Mouse (Mus musculus): Measurements from ENCODE around the gene Tob1. TPM values are rescaled to one million over a fixed set of nuclear protein-coding genes. Genes with fewer than 3 reads are reported as not detected.

The Tob1 gene
- polyA plus RNA-seq, 1 experiment from 2014 or later = 35.6 TPM

DNA sequence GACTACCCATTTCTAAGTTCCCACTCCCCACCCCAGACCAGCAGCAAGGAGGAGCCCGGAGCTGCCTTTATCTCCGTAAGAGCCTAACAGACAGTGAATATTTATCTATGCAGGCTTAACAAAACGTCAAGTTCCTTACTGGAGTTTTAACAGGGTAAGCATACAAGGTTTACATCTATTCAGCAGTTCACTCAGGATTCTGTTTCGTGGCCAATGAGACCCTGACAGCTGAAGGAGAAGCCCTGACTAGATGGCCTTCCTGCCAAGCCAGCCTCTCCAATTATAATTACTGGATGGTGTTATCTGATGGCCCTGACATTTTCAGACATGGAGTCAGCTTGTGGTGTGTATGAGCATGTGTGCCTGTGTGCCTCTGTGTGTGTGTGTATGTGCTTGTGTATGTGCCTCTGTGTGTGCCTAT lies 37.5 kb upstream of the Tob1 start:
- Histone ChIP-seq H3K36me3 (ENCODE audit: control insufficient read depth, insufficient read depth, low read length) (no peaks in the 10 kb centered on the region), H3K9ac (ENCODE audit: low read length) (no peak overlapping the region), H3K27ac (ENCODE audit: low read depth, low read length) (no peak overlapping the region), H3K4me2 (ENCODE audit: low read depth) (no peak overlapping the region), H3K4me3 (ENCODE audit: low read depth, low read length) (no peak overlapping the region), H3K9me3 (ENCODE audit: control insufficient read depth, low read length) (no peaks in the 10 kb centered on the region), H3K27me3 (ENCODE audit: control insufficient read depth, insufficient read depth, low read length) (no peaks in the 10 kb centered on the region), H3K4me1 (ENCODE audit: control insufficient read depth, insufficient read depth, low read length) (no peaks in the 10 kb centered on the region)
- no peak for ATAC-seq (ENCODE audit: insufficient read depth, low FRiP score, low TSS enrichment)
- WGBS = 71% methylated on average over 4 of the region's 4 CpGs
- no peak for DNase-seq (ENCODE audit: low spot score)

DNA sequence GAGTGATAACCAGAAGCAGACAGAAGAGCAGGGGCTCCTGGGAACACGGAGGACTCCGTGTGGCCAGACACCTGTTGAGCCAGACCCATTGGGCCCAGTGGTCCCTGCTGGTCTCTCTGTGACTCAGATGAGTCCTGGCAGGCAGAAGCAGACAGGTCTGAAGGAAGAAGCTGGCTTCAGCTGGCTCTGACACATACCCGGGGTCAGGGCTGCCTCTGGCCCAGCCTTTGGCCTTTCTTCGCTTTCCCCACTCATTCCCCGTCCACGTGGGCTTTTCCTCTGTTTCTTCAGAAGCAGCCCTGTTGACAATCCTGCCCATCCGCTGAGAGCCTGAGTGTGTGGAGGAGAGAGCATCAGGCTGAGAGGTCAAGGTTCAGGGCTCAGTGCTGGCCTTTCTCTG lies 36.0 kb upstream of the Tob1 start:
- no peak overlapping the region for H3K4me3 ChIP-seq (ENCODE audit: low read depth, low read length)
- no peak overlapping the region for H3K9ac ChIP-seq (ENCODE audit: low read length)
- H3K27me3 ChIP-seq (ENCODE audit: control insufficient read depth, insufficient read depth, low read length) = no peaks in the 10 kb centered on the region
- no peak overlapping the region for H3K4me2 ChIP-seq (ENCODE audit: low read depth)
- no peaks in the 10 kb centered on the region for H3K36me3 ChIP-seq (ENCODE audit: control insufficient read depth, insufficient read depth, low read length)
- H3K4me1 ChIP-seq (ENCODE audit: control insufficient read depth, insufficient read depth, low read length) = no peaks in the 10 kb centered on the region
- ATAC-seq (ENCODE audit: insufficient read depth, low FRiP score, low TSS enrichment) (no peak), DNase-seq (ENCODE audit: low spot score) (no peak)
- 73% methylated on average over 7 of the region's 7 CpGs for WGBS
- H3K27ac ChIP-seq (ENCODE audit: low read depth, low read length) = no peak overlapping the region
- no peaks in the 10 kb centered on the region for H3K9me3 ChIP-seq (ENCODE audit: control insufficient read depth, low read length)

- DNase-seq (ENCODE audit: low spot score) = no peak
Measured at GRCm38 (mm10) chr11:94175694-94176093, 35.6 kb upstream of the Tob1 start.

GRCm38 (mm10) chr11:94177841-94178585 lies 33.2 kb upstream of the Tob1 start:
- H3K27ac ChIP-seq (ENCODE audit: low read depth, low read length) = no peak overlapping the region
- DNase-seq (ENCODE audit: low spot score) (no peak), ATAC-seq (ENCODE audit: insufficient read depth, low FRiP score, low TSS enrichment) (no peak)
- H3K36me3 ChIP-seq (ENCODE audit: control insufficient read depth, insufficient read depth, low read length) = no peaks in the 10 kb centered on the region
- H3K4me1 ChIP-seq (ENCODE audit: control insufficient read depth, insufficient read depth, low read length) = no peaks in the 10 kb centered on the region
- WGBS = 84% methylated on average over 15 of the region's 15 CpGs
- H3K9me3 ChIP-seq (ENCODE audit: control insufficient read depth, low read length) = no peaks in the 10 kb centered on the region
- no peak overlapping the region for H3K4me2 ChIP-seq (ENCODE audit: low read depth)
- H3K4me3 ChIP-seq (ENCODE audit: low read depth, low read length) = no peak overlapping the region
- H3K9ac ChIP-seq (ENCODE audit: low read length) = no peak overlapping the region
- H3K27me3 ChIP-seq (ENCODE audit: control insufficient read depth, insufficient read depth, low read length) = no peaks in the 10 kb centered on the region

More at GRCm38 (mm10) chr11:94175694-94176093, 35.6 kb upstream of the Tob1 start:
- WGBS = 69% methylated on average over 8 of the region's 8 CpGs
- H3K4me3 ChIP-seq (ENCODE audit: low read depth, low read length) = no peak overlapping the region
- no peak for ATAC-seq (ENCODE audit: insufficient read depth, low FRiP score, low TSS enrichment)
- no peaks in the 10 kb centered on the region for H3K4me1 ChIP-seq (ENCODE audit: control insufficient read depth, insufficient read depth, low read length)
- H3K9me3 ChIP-seq (ENCODE audit: control insufficient read depth, low read length) = no peaks in the 10 kb centered on the region
- H3K27ac ChIP-seq (ENCODE audit: low read depth, low read length) = no peak overlapping the region
- no peaks in the 10 kb centered on the region for H3K27me3 ChIP-seq (ENCODE audit: control insufficient read depth, insufficient read depth, low read length)
- H3K36me3 ChIP-seq (ENCODE audit: control insufficient read depth, insufficient read depth, low read length) = no peaks in the 10 kb centered on the region
- no peak overlapping the region for H3K4me2 ChIP-seq (ENCODE audit: low read depth)
- H3K9ac ChIP-seq (ENCODE audit: low read length) = no peak overlapping the region

- H3K4me1 ChIP-seq (ENCODE audit: control insufficient read depth, insufficient read depth, low read length) = no peaks in the 10 kb centered on the region
- ATAC-seq (ENCODE audit: insufficient read depth, low FRiP score, low TSS enrichment) (no peak), DNase-seq (ENCODE audit: low spot score) (no peak)
- no peak overlapping the region for H3K4me3 ChIP-seq (ENCODE audit: low read depth, low read length)
- WGBS = 26% methylated on average over 1 of the region's 1 CpGs
- H3K9ac ChIP-seq (ENCODE audit: low read length) = no peak overlapping the region
- no peaks in the 10 kb centered on the region for H3K27me3 ChIP-seq (ENCODE audit: control insufficient read depth, insufficient read depth, low read length)
- H3K9me3 ChIP-seq (ENCODE audit: control insufficient read depth, low read length) = no peaks in the 10 kb centered on the region
- no peak overlapping the region for H3K27ac ChIP-seq (ENCODE audit: low read depth, low read length)
- no peaks in the 10 kb centered on the region for H3K36me3 ChIP-seq (ENCODE audit: control insufficient read depth, insufficient read depth, low read length)
- no peak overlapping the region for H3K4me2 ChIP-seq (ENCODE audit: low read depth)
Measured at GRCm38 (mm10) chr11:94179768-94180167, 31.5 kb upstream of the Tob1 start.

- H3K9me3 ChIP-seq (ENCODE audit: control insufficient read depth, low read length) = no peaks in the 10 kb centered on the region
- 81% methylated on average over 4 of the region's 4 CpGs for WGBS
- no peak for DNase-seq (ENCODE audit: low spot score)
- H3K4me3 ChIP-seq (ENCODE audit: low read depth, low read length) = no peak overlapping the region
- ATAC-seq (ENCODE audit: insufficient read depth, low FRiP score, low TSS enrichment) = no peak
- no peak overlapping the region for H3K27ac ChIP-seq (ENCODE audit: low read depth, low read length)
- H3K4me1 ChIP-seq (ENCODE audit: control insufficient read depth, insufficient read depth, low read length) = no peaks in the 10 kb centered on the region
- no peaks in the 10 kb centered on the region for H3K27me3 ChIP-seq (ENCODE audit: control insufficient read depth, insufficient read depth, low read length)
- H3K9ac ChIP-seq (ENCODE audit: low read length) = no peak overlapping the region
- H3K36me3 ChIP-seq (ENCODE audit: control insufficient read depth, insufficient read depth, low read length) = no peaks in the 10 kb centered on the region
- no peak overlapping the region for H3K4me2 ChIP-seq (ENCODE audit: low read depth)
Measured at GRCm38 (mm10) chr11:94180194-94180593, 31.1 kb upstream of the Tob1 start.

DNA sequence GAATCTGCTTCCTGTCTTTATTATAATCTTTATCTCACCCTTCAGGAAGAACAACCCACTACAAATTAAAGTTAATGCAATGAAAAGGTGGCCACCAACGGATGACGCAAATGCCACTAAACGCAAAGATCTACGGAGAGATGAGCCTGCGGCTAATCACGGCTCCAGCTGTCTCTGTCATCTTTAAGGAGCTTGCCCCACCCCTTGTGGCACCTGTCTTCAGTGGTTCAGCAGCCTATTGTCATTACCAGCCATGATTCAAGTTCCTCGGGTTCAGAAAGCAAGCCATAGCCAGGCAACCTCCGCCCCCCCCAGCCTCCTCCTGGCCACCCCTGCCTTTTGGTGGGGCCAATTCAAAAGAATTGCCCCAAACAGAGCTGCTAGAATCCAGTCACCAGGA lies 29.6 kb upstream of the Tob1 start:
- no peak for ATAC-seq (ENCODE audit: insufficient read depth, low FRiP score, low TSS enrichment)
- Histone ChIP-seq H3K4me2 (ENCODE audit: low read depth) (no peak overlapping the region), H3K9ac (ENCODE audit: low read length) (no peak overlapping the region), H3K4me3 (ENCODE audit: low read depth, low read length) (no peak overlapping the region), H3K27ac (ENCODE audit: low read depth, low read length) (no peak overlapping the region), H3K36me3 (ENCODE audit: control insufficient read depth, insufficient read depth, low read length) (no peaks in the 10 kb centered on the region), H3K9me3 (ENCODE audit: control insufficient read depth, low read length) (no peaks in the 10 kb centered on the region), H3K27me3 (ENCODE audit: control insufficient read depth, insufficient read depth, low read length) (no peaks in the 10 kb centered on the region), H3K4me1 (ENCODE audit: control insufficient read depth, insufficient read depth, low read length) (no peaks in the 10 kb centered on the region)
- 89% methylated on average over 8 of the region's 8 CpGs for WGBS
- DNase-seq (ENCODE audit: low spot score) = no peak

- Histone ChIP-seq H3K9me3 (ENCODE audit: control insufficient read depth, low read length) (no peaks in the 10 kb centered on the region), H3K4me2 (ENCODE audit: low read depth) (no peak overlapping the region), H3K36me3 (ENCODE audit: control insufficient read depth, insufficient read depth, low read length) (no peaks in the 10 kb centered on the region), H3K4me1 (ENCODE audit: control insufficient read depth, insufficient read depth, low read length) (no peaks in the 10 kb centered on the region), H3K4me3 (ENCODE audit: low read depth, low read length) (no peak overlapping the region), H3K27me3 (ENCODE audit: control insufficient read depth, insufficient read depth, low read length) (no peaks in the 10 kb centered on the region), H3K9ac (ENCODE audit: low read length) (no peak overlapping the region), H3K27ac (ENCODE audit: low read depth, low read length) (no peak overlapping the region)
- DNase-seq (ENCODE audit: low spot score) (no peak), ATAC-seq (ENCODE audit: insufficient read depth, low FRiP score, low TSS enrichment) (no peak)
- 94% methylated on average over 4 of the region's 4 CpGs for WGBS
Measured at GRCm38 (mm10) chr11:94182711-94183110, 28.5 kb upstream of the Tob1 start.

- no peak for DNase-seq (ENCODE audit: low spot score)
- Histone ChIP-seq H3K27me3 (ENCODE audit: control insufficient read depth, insufficient read depth, low read length) (no peaks in the 10 kb centered on the region), H3K9me3 (ENCODE audit: control insufficient read depth, low read length) (no peaks in the 10 kb centered on the region), H3K27ac (ENCODE audit: low read depth, low read length) (no peak overlapping the region), H3K4me3 (ENCODE audit: low read depth, low read length) (no peak overlapping the region), H3K4me1 (ENCODE audit: control insufficient read depth, insufficient read depth, low read length) (no peaks in the 10 kb centered on the region), H3K9ac (ENCODE audit: low read length) (no peak overlapping the region), H3K4me2 (ENCODE audit: low read depth) (no peak overlapping the region), H3K36me3 (ENCODE audit: control insufficient read depth, insufficient read depth, low read length) (no peaks in the 10 kb centered on the region)
- 91% methylated on average over 5 of the region's 5 CpGs for WGBS
- no peak for ATAC-seq (ENCODE audit: insufficient read depth, low FRiP score, low TSS enrichment)
Measured at GRCm38 (mm10) chr11:94183120-94183519, 28.1 kb upstream of the Tob1 start.

Data from neural tube, embryonic 11.5 days (tissue).